Mouse (Mus musculus): ENCODE data around the gene Gm6020.
A peak's percentile ranks its signal among the peaks of the same experiment; 100 is the strongest.
"Not testable (repeated sequence)": the region's sequence is repeated elsewhere in the genome, so short reads cannot be mapped to it uniquely, and the experiment has no call there.

Gene Gm6020

GRCm38 (mm10) chr19:61183590-61183989 lies at the start of gene Gm6020:
TSS of gene Gm6020 (plus strand) at chr19:61183890.
- not testable (repeated sequence) for DNase-seq (ENCODE audit: extremely low read depth, insufficient read length, low spot score)

- DNase-seq (ENCODE audit: extremely low read depth, insufficient read length, low spot score), result no peak
Observed at GRCm38 (mm10) chr19:61138655-61139054, 45.0 kb upstream of the Gm6020 start.

- peak; percentile 86 for DNase-seq (ENCODE audit: extremely low read depth, insufficient read length, low spot score)
Observed at GRCm38 (mm10) chr19:61140342-61141206, 43.1 kb upstream of the Gm6020 start, which contains the start of gene Zfp950. TSS of gene Zfp950 (minus strand) at chr19:61140840.

DNA sequence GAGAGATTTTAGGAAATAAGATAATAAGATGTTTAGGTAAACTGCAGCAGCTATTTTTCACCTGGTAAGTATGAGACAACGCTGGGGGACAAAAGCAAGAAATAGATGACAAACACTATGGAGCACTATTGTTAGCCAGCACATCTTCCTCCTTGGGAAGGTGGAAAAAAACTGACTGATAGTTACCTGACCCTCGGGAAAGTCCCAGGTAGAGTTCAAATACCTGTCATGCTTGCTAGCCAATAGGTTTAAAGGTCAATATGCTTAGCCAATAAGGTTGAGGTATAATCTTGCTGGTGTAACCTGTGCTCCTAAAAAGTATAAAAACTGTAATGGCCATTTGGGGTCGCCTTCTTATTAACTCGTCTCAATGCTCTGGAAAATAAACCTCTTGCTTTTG lies 42.4 kb upstream of the Gm6020 start:
- DNase-seq (ENCODE audit: extremely low read depth, insufficient read length, low spot score), result no peak

GRCm38 (mm10) chr19:61151372-61151700 lies 32.4 kb upstream of the Gm6020 start:
- no peak for DNase-seq (ENCODE audit: extremely low read depth, insufficient read length, low spot score)

GRCm38 (mm10) chr19:61151701-61152420 lies 31.8 kb upstream of the Gm6020 start:
- DNase-seq (ENCODE audit: extremely low read depth, insufficient read length, low spot score), result no peak

GRCm38 (mm10) chr19:61175756-61176324 lies 7.8 kb upstream of the Gm6020 start, which contains the start of gene Gm7102:
TSS of gene Gm7102 (minus strand) at chr19:61176309.
- no peak for DNase-seq (ENCODE audit: extremely low read depth, insufficient read length, low spot score)

GRCm38 (mm10) chr19:61199316-61199715 lies 15.6 kb downstream of the Gm6020 start:
- peak; percentile 18 for DNase-seq (ENCODE audit: extremely low read depth, insufficient read length, low spot score)

- DNase-seq (ENCODE audit: extremely low read depth, insufficient read length, low spot score), result no peak
Observed at GRCm38 (mm10) chr19:61199836-61200235, 16.1 kb downstream of the Gm6020 start.

DNA sequence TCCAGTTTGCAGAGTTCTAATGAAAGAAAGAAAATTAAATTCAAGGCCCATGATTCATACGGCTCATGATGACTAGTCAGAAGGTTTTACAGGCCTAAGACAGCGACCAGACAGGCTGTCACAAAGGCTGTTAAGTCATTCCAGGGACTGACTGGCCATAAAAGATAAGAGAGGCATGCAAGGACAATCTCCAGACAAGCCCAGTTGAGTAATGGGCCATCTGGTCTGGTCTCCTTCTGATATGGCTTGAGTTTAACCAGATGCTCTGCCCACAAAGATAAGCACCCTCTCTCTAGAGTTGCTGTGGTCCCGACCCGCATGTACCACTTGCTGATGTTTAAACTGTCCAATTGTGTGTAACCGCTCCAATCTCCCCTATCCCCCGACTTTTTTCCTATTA lies 23.8 kb downstream of the Gm6020 start:
- DNase-seq (ENCODE audit: extremely low read depth, insufficient read length, low spot score), result not testable (repeated sequence)

- DNase-seq (ENCODE audit: extremely low read depth, insufficient read length, low spot score), result peak; percentile 61
Observed at GRCm38 (mm10) chr19:61223706-61224328, 40.1 kb downstream of the Gm6020 start.

GRCm38 (mm10) chr19:61224678-61225525 lies 41.2 kb downstream of the Gm6020 start:
- peak; percentile 18 for DNase-seq (ENCODE audit: extremely low read depth, insufficient read length, low spot score)

GRCm38 (mm10) chr19:61225526-61226400 lies 42.1 kb downstream of the Gm6020 start:
- peak; percentile 32 for DNase-seq (ENCODE audit: extremely low read depth, insufficient read length, low spot score)

GRCm38 (mm10) chr19:61226401-61226927 lies 42.8 kb downstream of the Gm6020 start:
- no peak for DNase-seq (ENCODE audit: extremely low read depth, insufficient read length, low spot score)

- peak; percentile 18 for DNase-seq (ENCODE audit: extremely low read depth, insufficient read length, low spot score)
Observed at GRCm38 (mm10) chr19:61226928-61227854, 43.5 kb downstream of the Gm6020 start.

GRCm38 (mm10) chr19:61227941-61228701 lies 44.4 kb downstream of the Gm6020 start, which contains the start of gene Csf2ra:
TSS of gene Csf2ra (minus strand) at chr19:61228429.
- DNase-seq (ENCODE audit: extremely low read depth, insufficient read length, low spot score), result peak; percentile 29

Measured in 3134 (cell line).